Mouse (Mus musculus) heart, embryonic 16.5 days (tissue): ENCODE data around the gene Treml4. TPM values are rescaled to one million over a fixed set of nuclear protein-coding genes. Genes with fewer than 3 reads are reported as not detected.

Source experiments
- ATAC-seq: fragments of 200-750 bp; cut with Nextera tagmentation; replicated peaks from 2 replicates; pipeline ENCODE4 v1.8.0; 2017; ENCODE audit warnings: moderate number of reproducible peaks; ENCODE audit not compliant: insufficient read depth, low FRiP score; ENCODE audit errors: extremely low read depth
- H3K27ac ChIP-seq: fragments of 300-500 bp; sonication (generic); 2 replicates; pipeline ENCODE4 v1.5.1; 2014; ENCODE audit warnings: mild to moderate bottlenecking, low read length, control low read depth, moderate library complexity
- H3K27me3 ChIP-seq: fragments of 300-500 bp; sonication (generic); 2 replicates; pipeline ENCODE4 v1.6.1; 2014; ENCODE audit warnings: low read length, mixed read lengths; ENCODE audit not compliant: control insufficient read depth, insufficient read depth
- H3K36me3 ChIP-seq: fragments of 300-500 bp; sonication (generic); 2 replicates; pipeline ENCODE4 v1.6.1; 2014; ENCODE audit not compliant: control insufficient read depth, insufficient read depth
- H3K4me1 ChIP-seq: fragments of 300-500 bp; sonication (generic); 2 replicates; pipeline ENCODE4 v1.6.1; 2014; ENCODE audit warnings: low read length, mixed read lengths; ENCODE audit not compliant: control insufficient read depth, insufficient read depth
- H3K4me2 ChIP-seq: fragments of 300-500 bp; sonication (generic); 2 replicates; pipeline ENCODE4 v1.6.1; 2014; ENCODE audit warnings: low read depth, mild to moderate bottlenecking, control low read depth, low read length
- H3K4me3 ChIP-seq: fragments of 300-500 bp; sonication (generic); 2 replicates; pipeline ENCODE4 v1.5.1; 2014; ENCODE audit warnings: mild to moderate bottlenecking, control low read depth, low read length
- H3K9ac ChIP-seq: fragments of 300-500 bp; sonication (generic); 2 replicates; pipeline ENCODE4 v1.6.1; 2014; ENCODE audit warnings: low read length, control low read depth
- H3K9me3 ChIP-seq: fragments of 300-500 bp; sonication (generic); replicated peaks from 2 replicates; pipeline ENCODE4 v1.6.1; 2016; ENCODE audit warnings: low read length; ENCODE audit not compliant: control insufficient read depth
- WGBS: fragments of 180-500 bp; shearing (Covaris S2); extraction: QIAGEN DNeasy Blood & Tissue Kit; methylation state at CpG from one replicate; pipeline ENCODE4 v1.1.7; 2014; 5-methylcytosine and 5-hydroxymethylcytosine counted together
- polyA plus RNA-seq: library from polyadenylated mRNA; unstranded; fragments of >200 nt; fragmentation: Nextera tagmentation; extraction: Ambion mirVana; gene quantifications from 2 replicates; pipeline ENCODE4 v1.2.1, GENCODE M21; 2015

Gene Treml4
- 0.11 and 0.21 TPM in 2 replicates for polyA plus RNA-seq

DNA sequence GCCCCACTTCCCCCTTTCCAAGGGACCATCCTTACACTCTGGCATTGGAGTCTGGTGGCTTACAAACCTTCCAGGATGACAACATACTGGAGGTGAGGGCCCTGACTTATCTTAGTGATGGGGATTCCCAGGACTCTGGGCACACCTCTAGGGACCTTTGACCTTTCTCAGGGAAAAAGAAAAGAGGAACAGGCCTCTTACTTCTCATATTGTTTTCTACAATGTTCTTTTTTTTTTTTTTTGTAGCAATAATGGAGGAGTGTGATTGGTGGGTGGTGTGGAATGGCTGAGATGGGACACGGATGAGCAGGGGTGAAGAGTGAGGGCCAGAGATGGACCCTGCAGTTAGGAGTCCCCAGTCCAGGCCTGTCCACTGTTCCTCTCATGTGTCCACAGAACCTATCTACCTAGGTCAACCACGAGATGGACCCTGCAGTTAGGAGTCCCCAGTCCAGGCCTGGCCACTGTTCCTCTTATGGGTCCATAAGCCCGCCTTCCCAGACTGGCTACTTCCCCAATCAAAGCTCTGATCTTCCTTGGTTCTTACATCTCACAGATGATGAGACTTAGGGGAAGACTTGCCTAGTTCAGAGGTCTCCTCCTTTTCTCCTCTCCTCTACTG lies at the start of gene Treml4:
Gene Treml4, plus strand, starts transcription at position 555 of the 622 bp plus-strand sequence.
- Histone ChIP-seq H3K4me1 (no peaks in the 10 kb centered on the region), H3K9ac (no peak within 1 kb of the TSS), H3K27ac (no peak within 1 kb of the TSS), H3K27me3 (no peaks in the 10 kb centered on the region), H3K9me3 (peaks cover 10% of the 10 kb centered on the region), H3K36me3 (no peaks in the 10 kb centered on the region), H3K4me2 (no peak within 1 kb of the TSS), H3K4me3 (no peak within 1 kb of the TSS)
- WGBS, result 72% methylated on average over 3 of the region's 3 CpGs
- ATAC-seq, result no peak

DNA sequence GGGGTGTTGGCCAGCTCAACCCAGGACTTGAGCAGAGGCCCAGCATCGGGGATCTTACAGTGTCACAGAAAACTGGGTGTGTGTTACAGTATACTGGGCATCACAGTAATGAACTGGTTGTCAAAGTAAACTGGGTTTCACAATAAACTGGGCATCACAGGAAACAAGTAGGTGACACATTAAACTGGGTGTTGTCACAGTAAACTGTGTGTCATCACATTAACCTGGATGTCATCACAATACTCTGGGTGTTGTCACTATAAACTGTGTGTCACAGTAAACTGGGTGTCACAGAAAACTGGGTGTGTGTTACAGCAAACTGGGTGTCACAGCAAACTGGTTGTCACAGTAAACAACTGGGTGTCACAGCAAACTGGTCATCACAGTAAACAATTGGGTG lies 48.7 kb upstream of the Treml4 start:
- Histone ChIP-seq H3K27me3 (no peaks in the 10 kb centered on the region), H3K27ac (no peak overlapping the region), H3K9me3 (no peaks in the 10 kb centered on the region), H3K4me1 (no peaks in the 10 kb centered on the region), H3K9ac (no peak overlapping the region), H3K4me2 (no peak overlapping the region), H3K4me3 (no peak overlapping the region), H3K36me3 (no peaks in the 10 kb centered on the region)
- whole genome bisulfite sequencing, result 77% methylated on average over 1 of the region's 1 CpGs
- no peak for ATAC-seq

DNA sequence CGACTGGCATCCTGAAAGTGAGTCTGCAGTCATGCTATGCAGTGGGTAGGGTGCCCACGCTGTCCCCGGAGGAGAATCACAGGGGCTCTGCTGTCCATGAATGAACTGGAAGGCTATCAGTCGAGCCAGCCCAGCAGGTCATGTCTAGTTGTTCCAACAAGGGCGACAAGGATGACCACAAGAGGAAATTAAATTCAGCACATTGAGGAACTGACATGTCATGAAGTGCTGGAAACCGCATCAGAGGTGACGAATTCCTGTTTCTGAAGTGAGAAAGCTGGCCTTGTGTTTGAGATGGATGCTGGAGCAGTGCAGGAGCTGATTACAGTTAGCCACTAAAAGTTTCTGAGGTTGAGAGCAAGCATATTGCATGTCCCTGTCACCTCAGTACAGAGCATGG lies 33.4 kb upstream of the Treml4 start:
- Histone ChIP-seq H3K4me1 (no peaks in the 10 kb centered on the region), H3K4me2 (no peak overlapping the region), H3K27me3 (no peaks in the 10 kb centered on the region), H3K9ac (no peak overlapping the region), H3K27ac (no peak overlapping the region), H3K9me3 (no peaks in the 10 kb centered on the region), H3K36me3 (no peaks in the 10 kb centered on the region), H3K4me3 (no peak overlapping the region)
- ATAC-seq, result no peak
- 71% methylated on average over 7 of the region's 7 CpGs for WGBS

- Histone ChIP-seq H3K9ac (no peak within 1 kb of the TSS), H3K9me3 (no peaks in the 10 kb centered on the region), H3K4me2 (no peak within 1 kb of the TSS), H3K4me3 (no peak within 1 kb of the TSS), H3K27me3 (no peaks in the 10 kb centered on the region), H3K36me3 (no peaks in the 10 kb centered on the region), H3K27ac (no peak within 1 kb of the TSS), H3K4me1 (no peaks in the 10 kb centered on the region)
- 71% methylated on average over 6 of the region's 6 CpGs for WGBS
- ATAC-seq, result no peak
These were observed 31.6 kb upstream of the Treml4 start, which contains the start of gene Trem1 for GRCm38 (mm10) chr17:48232518-48232917. Gene Trem1 (plus strand): TSS chr17:48232768.

GRCm38 (mm10) chr17:48233789-48234188 lies 30.3 kb upstream of the Treml4 start:
- ATAC-seq, result no peak
- 87% methylated on average over 4 of the region's 4 CpGs for WGBS

DNA sequence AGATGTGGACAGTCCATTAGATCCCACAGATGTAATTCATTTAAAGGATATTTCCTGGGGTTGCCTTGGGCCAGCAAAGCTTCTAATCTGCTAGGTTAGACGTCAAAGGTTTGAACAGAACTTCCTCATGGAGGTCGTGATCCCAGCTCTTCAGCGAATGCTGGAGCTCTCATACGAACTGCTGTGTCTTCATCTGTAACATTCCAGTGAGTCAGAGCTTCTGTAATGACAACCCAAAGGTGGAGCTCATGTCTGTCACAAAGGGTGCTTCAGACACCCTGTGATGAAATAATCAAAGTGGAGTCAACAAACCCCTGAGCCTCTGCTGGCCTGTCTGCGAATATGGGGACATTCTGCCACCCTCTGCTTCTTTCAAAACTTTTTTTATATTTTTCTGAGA lies 29.5 kb upstream of the Treml4 start:
- Histone ChIP-seq H3K4me2 (no peak overlapping the region), H3K9ac (no peak overlapping the region), H3K4me3 (no peak overlapping the region), H3K36me3 (no peaks in the 10 kb centered on the region), H3K9me3 (no peaks in the 10 kb centered on the region), H3K27ac (no peak overlapping the region), H3K4me1 (no peaks in the 10 kb centered on the region), H3K27me3 (no peaks in the 10 kb centered on the region)
- ATAC-seq, result no peak
- WGBS, result 62% methylated on average over 5 of the region's 5 CpGs

More at GRCm38 (mm10) chr17:48233789-48234188, 30.3 kb upstream of the Treml4 start:
- H3K36me3 ChIP-seq, result no peaks in the 10 kb centered on the region
- H3K27me3 ChIP-seq, result no peaks in the 10 kb centered on the region
- H3K27ac ChIP-seq, result no peak overlapping the region
- no peak overlapping the region for H3K4me3 ChIP-seq
- H3K9ac ChIP-seq, result no peak overlapping the region
- no peak overlapping the region for H3K4me2 ChIP-seq
- no peaks in the 10 kb centered on the region for H3K4me1 ChIP-seq
- no peaks in the 10 kb centered on the region for H3K9me3 ChIP-seq

- H3K9me3 ChIP-seq, result no peaks in the 10 kb centered on the region
- H3K4me1 ChIP-seq, result no peaks in the 10 kb centered on the region
- no peak overlapping the region for H3K4me3 ChIP-seq
- H3K27ac ChIP-seq, result no peak overlapping the region
- no peak overlapping the region for H3K9ac ChIP-seq
- H3K36me3 ChIP-seq, result no peaks in the 10 kb centered on the region
- 44% methylated on average over 4 of the region's 4 CpGs for WGBS
- no peaks in the 10 kb centered on the region for H3K27me3 ChIP-seq
- no peak overlapping the region for H3K4me2 ChIP-seq
- ATAC-seq, result no peak
These were observed 28.2 kb upstream of the Treml4 start for GRCm38 (mm10) chr17:48235773-48236370.

DNA sequence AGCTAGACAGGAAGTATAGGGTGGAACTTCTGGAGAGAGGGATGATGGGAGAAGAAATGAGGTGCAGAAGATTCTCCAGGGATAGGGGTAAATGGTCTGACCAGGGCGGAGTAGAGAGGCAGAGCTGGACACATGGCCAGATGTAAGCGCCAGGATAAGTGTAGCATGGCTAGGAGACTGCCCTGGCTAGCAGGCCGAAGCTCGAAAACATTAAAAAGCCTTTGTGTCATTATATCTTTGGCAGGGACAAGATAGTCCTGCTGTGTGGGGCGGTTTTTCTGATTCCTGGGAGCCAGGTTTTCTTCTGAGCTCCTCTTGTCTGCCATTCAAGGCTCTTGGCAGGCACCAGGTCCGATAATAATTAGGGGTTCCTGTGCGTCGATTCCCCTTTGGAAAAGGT lies 26.5 kb upstream of the Treml4 start:
- Histone ChIP-seq H3K9ac (no peak overlapping the region), H3K27ac (no peak overlapping the region), H3K36me3 (no peaks in the 10 kb centered on the region), H3K27me3 (no peaks in the 10 kb centered on the region), H3K4me3 (no peak overlapping the region), H3K4me2 (no peak overlapping the region), H3K4me1 (no peaks in the 10 kb centered on the region), H3K9me3 (no peaks in the 10 kb centered on the region)
- 84% methylated on average over 8 of the region's 8 CpGs for WGBS
- ATAC-seq, result no peak

DNA sequence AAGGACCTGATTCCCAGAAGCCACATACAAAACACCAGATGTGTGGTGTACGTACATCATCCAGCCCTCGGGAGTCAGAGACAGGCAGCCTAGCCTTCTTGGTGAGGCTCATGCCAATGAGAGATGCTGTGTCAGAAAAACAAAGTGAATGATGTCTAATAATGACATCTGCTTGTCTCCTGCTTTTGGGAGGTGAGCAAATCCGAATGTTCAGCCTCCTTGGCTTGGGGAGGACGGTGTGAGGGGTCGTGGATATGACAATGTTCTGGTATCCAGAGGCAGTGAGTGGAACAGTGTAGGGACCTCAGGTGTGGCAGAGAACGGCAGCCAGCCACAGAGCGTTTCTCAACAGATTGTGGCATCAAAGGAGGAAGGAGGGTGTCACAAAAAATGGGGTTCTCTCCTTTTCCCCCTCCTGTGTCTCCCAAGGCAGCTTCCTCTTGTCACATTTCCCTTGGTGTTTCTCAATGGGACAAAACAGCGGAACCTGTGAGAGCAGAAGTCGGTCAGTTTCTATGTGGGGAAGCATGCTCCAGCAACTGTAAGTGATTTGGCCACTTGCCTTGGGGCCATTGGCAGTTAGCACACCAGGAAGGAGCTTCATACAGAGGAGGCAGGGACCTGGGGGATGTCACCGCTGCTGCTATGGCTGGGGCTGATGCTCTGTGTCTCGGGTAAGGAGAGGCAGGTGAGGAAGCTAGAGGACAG lies 16.7 kb upstream of the Treml4 start, which contains the start of gene Trem3:
Gene Trem3, plus strand, starts transcription at position 557 of the 708 bp plus-strand sequence.
- WGBS, result 76% methylated on average over 11 of the region's 11 CpGs
- Histone ChIP-seq H3K27me3 (no peaks in the 10 kb centered on the region), H3K9me3 (no peaks in the 10 kb centered on the region), H3K4me3 (no peak within 1 kb of the TSS), H3K36me3 (no peaks in the 10 kb centered on the region), H3K27ac (no peak within 1 kb of the TSS), H3K9ac (no peak within 1 kb of the TSS), H3K4me1 (no peaks in the 10 kb centered on the region), H3K4me2 (no peak within 1 kb of the TSS)
- no peak for ATAC-seq
